Mouse (Mus musculus): ENCODE measurements around the gene Tesmin. TPM values are rescaled to one million over a fixed set of nuclear protein-coding genes. Genes with fewer than 3 reads are reported as not detected.
A peak's percentile ranks its signal among the peaks of the same experiment; 100 is the strongest.

Gene Tesmin
- polyA plus RNA-seq (2015; fragmentation: Nextera tagmentation; extraction: Ambion mirVana): 0.40 and 0.51 TPM in 2 replicates

DNA sequence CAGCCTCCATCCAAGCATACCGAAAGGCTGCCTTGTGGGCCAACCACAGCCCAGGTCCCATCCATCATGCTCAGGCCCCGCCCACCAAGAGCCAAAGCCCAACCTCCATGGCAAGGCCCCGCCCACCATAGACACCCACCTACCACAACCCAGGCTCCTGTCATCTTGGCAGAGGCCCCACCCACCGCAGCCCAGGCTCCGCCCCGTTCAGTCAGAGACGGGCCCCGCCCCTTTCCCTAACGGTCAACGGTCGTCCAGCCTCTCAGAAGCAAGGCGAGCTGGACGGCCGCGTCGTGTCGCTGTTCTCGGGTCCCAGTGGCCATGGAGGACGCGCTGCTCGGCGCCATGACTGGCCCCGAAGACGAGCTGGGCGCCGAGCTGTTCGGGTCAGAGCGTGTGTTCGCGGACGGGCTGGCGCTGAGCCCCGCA is at the start of gene Tesmin:
Gene Tesmin (plus strand): TSS at position 229 of the 429 bp plus-strand sequence.
- peaks cover 4% of the 10 kb centered on the region; the same call in 1 of the 2 replicates for H3K9me3 ChIP-seq (ENCODE audit: control insufficient read depth, low read length)
- peak within 1 kb of the TSS; percentile 97 for H3K4me2 ChIP-seq (ENCODE audit: low read depth, low read length)
- 2% methylated on average over 24 of the region's 33 CpGs for WGBS
- ATAC-seq (ENCODE audit: low read depth): peak; percentile 87
- H3K27ac ChIP-seq (ENCODE audit: low read length): no peak within 1 kb of the TSS
- H3K27me3 ChIP-seq (ENCODE audit: control insufficient read depth, insufficient read depth, low read depth, low read length): no peaks in the 10 kb centered on the region
- 0 out of 2 replicates have a peak, but pooled peaks cover 6% of the 10 kb centered on the region for H3K36me3 ChIP-seq (ENCODE audit: control insufficient read depth, insufficient read depth, low read length)
- peaks cover 6% of the 10 kb centered on the region for H3K4me1 ChIP-seq (replicated peaks; ENCODE audit: control insufficient read depth, insufficient read depth, low read length)
- H3K4me3 ChIP-seq (ENCODE audit: low read length): peak within 1 kb of the TSS; percentile 54
- H3K9ac ChIP-seq (ENCODE audit: low read length): peak within 1 kb of the TSS; percentile 68

DNA sequence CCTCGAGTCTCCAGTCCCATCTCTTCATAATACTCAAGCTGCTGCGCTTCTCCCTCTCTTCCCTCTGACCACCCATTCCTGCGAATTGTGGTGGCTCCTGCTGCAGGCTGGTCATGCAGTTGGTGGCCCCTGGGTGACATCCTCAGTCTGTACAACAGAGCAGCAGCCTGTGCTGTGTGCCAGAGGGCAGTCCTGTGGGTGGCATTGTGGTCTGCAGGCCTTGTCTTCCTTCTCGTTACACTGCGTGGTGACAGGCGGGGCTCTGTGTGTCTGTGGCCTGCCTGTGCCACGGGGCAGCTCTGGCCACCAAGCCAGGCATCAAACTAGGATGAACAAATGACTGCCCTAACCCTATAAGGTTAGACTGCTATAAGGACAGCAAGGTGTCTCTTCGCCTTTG is 49.5 kb upstream of the Tesmin start:
- Histone ChIP-seq H3K4me1 (replicated peaks; ENCODE audit: control insufficient read depth, insufficient read depth, low read length) (no peaks in the 10 kb centered on the region), H3K9ac (ENCODE audit: low read length) (no peak overlapping the region), H3K36me3 (ENCODE audit: control insufficient read depth, insufficient read depth, low read length) (no peaks in the 10 kb centered on the region), H3K9me3 (ENCODE audit: control insufficient read depth, low read length) (no peaks in the 10 kb centered on the region), H3K27ac (ENCODE audit: low read length) (no peak overlapping the region), H3K4me3 (ENCODE audit: low read length) (no peak overlapping the region), H3K4me2 (ENCODE audit: low read depth, low read length) (no peak overlapping the region), H3K27me3 (ENCODE audit: control insufficient read depth, insufficient read depth, low read depth, low read length) (no peaks in the 10 kb centered on the region)
- ATAC-seq (ENCODE audit: low read depth): no peak
- 76% methylated on average over 8 of the region's 8 CpGs for WGBS

DNA sequence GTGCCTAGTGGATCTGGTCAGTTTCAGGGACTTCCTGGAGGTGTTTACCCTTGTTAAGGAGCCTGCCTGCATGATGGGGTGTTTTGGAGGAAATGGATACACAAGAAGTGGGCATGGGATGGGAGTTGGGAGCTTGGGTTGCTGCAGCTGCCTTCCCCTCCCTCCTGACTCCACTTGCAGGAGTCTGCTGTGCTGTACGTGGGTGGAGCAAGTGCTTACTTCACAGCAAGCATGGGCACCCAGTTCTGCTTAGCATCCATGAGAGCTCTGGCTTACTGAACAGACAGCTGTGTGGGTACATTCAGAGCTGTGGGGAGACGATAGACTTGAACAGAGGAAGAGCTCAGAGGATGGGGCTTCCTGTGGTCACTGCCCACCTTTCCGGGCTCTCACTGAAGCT is 47.6 kb upstream of the Tesmin start:
- no peak overlapping the region for H3K4me3 ChIP-seq (ENCODE audit: low read length)
- no peak for ATAC-seq (ENCODE audit: low read depth)
- H3K27ac ChIP-seq (ENCODE audit: low read length): no peak overlapping the region
- WGBS: 64% methylated on average over 3 of the region's 3 CpGs
- no peak overlapping the region for H3K9ac ChIP-seq (ENCODE audit: low read length)
- no peaks in the 10 kb centered on the region for H3K27me3 ChIP-seq (ENCODE audit: control insufficient read depth, insufficient read depth, low read depth, low read length)
- no peak overlapping the region for H3K4me2 ChIP-seq (ENCODE audit: low read depth, low read length)
- no peaks in the 10 kb centered on the region for H3K4me1 ChIP-seq (replicated peaks; ENCODE audit: control insufficient read depth, insufficient read depth, low read length)
- no peaks in the 10 kb centered on the region for H3K36me3 ChIP-seq (ENCODE audit: control insufficient read depth, insufficient read depth, low read length)
- no peaks in the 10 kb centered on the region for H3K9me3 ChIP-seq (ENCODE audit: control insufficient read depth, low read length)

DNA sequence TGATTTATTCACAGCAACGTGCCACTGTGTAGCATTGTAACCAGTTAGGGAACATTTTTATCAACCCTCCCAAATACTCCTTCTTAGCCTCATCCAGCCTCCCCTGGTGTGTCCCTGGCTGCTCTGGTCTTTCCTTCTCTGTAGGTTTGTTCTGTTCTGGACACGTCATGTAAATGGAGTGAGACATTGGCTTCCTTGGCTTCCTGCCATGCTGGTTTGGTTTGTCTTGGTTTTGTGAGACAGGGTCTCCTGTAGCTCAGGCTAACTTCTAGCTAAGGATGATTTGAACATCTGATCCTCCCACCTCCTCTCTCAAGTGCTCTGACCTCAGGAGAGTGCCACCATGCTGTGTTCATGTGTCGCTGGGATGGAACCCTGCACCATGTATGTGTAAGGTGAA is 44.7 kb upstream of the Tesmin start:
- no peaks in the 10 kb centered on the region for H3K27me3 ChIP-seq (ENCODE audit: control insufficient read depth, insufficient read depth, low read depth, low read length)
- no peak overlapping the region for H3K9ac ChIP-seq (ENCODE audit: low read length)
- no peak for ATAC-seq (ENCODE audit: low read depth)
- H3K4me2 ChIP-seq (ENCODE audit: low read depth, low read length): no peak overlapping the region
- WGBS: 66% methylated on average over 3 of the region's 3 CpGs
- no peaks in the 10 kb centered on the region for H3K4me1 ChIP-seq (replicated peaks; ENCODE audit: control insufficient read depth, insufficient read depth, low read length)
- no peaks in the 10 kb centered on the region; the same call in 1 of the 2 replicates for H3K36me3 ChIP-seq (ENCODE audit: control insufficient read depth, insufficient read depth, low read length)
- H3K4me3 ChIP-seq (ENCODE audit: low read length): no peak overlapping the region
- H3K9me3 ChIP-seq (ENCODE audit: control insufficient read depth, low read length): no peaks in the 10 kb centered on the region
- no peak overlapping the region for H3K27ac ChIP-seq (ENCODE audit: low read length)

DNA sequence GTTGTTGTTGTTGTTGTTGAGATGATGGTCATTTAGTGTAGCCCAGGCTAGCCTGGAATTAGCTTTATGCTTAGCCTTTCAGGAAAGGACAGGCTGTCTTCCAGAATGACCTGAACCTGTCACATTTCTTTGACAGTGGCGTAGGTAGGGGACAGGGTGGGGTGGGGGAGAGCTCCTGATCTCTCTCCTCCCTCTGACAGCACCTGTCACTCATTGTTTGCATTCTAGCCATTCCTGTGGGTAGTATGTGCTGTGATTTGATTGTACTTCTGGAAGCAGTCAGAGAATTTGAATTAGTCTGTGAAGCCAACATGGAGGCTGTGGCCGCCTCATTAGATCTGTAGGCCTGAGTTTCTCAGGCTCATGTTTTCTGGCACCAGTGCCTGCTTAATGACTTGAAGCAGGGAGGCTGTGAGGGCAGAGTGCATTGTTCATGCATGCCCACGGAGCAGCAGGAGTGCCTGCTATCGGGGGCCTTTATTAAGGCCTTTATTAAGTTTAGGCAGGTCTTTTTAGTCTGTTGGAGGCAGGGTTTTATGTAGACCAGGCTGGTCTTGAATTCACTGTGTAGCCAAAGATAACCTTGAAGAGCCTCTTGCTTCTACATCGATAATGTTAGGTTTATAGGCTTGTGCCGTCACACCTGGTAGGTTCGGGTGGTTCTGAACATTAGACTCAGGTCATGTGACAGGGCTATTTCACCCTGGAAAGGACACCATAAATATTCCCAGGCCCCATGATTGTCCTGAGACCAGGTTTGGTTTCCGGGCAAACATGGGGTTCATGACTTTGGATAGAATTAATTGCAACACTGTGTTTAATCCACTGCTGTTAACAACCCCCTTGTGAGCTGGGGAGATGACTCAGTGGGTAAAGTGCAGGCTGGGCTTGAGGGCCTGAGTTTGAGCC is 43.8 kb upstream of the Tesmin start:
- 83% methylated on average over 8 of the region's 8 CpGs for WGBS
- no peaks in the 10 kb centered on the region for H3K27me3 ChIP-seq (ENCODE audit: control insufficient read depth, insufficient read depth, low read depth, low read length)
- ATAC-seq (ENCODE audit: low read depth): no peak
- no peak overlapping the region for H3K27ac ChIP-seq (ENCODE audit: low read length)
- H3K4me2 ChIP-seq (ENCODE audit: low read depth, low read length): no peak overlapping the region
- no peaks in the 10 kb centered on the region for H3K4me1 ChIP-seq (replicated peaks; ENCODE audit: control insufficient read depth, insufficient read depth, low read length)
- no peaks in the 10 kb centered on the region; the same call in 1 of the 2 replicates for H3K36me3 ChIP-seq (ENCODE audit: control insufficient read depth, insufficient read depth, low read length)
- no peaks in the 10 kb centered on the region for H3K9me3 ChIP-seq (ENCODE audit: control insufficient read depth, low read length)
- no peak overlapping the region for H3K4me3 ChIP-seq (ENCODE audit: low read length)
- no peak overlapping the region for H3K9ac ChIP-seq (ENCODE audit: low read length)

DNA sequence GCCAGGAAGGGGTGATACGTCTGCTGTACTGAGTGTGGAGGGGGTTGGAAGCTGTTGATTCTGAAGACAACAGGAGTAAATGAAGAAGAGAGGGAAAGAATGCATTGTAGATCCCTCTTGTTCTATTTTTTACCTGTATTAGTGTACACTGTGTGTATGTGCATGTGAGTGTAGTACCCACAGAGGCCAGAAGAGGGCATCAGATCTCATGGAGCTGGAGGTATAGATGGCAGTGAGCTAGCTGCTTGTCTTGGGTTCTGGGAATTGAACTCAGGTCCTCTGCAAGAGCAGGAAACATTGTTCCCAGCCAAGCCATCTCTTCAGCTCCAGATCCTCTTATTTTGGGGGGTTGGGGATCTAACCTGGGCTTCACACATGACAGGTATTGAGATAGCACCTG is 40.9 kb upstream of the Tesmin start:
- Histone ChIP-seq H3K9me3 (ENCODE audit: control insufficient read depth, low read length) (no peaks in the 10 kb centered on the region), H3K4me3 (ENCODE audit: low read length) (no peak overlapping the region), H3K4me1 (replicated peaks; ENCODE audit: control insufficient read depth, insufficient read depth, low read length) (peaks cover 2% of the 10 kb centered on the region; the same call in 1 of the 2 replicates), H3K27ac (ENCODE audit: low read length) (no peak overlapping the region), H3K36me3 (ENCODE audit: control insufficient read depth, insufficient read depth, low read length) (no peaks in the 10 kb centered on the region; the same call in 1 of the 2 replicates), H3K4me2 (ENCODE audit: low read depth, low read length) (no peak overlapping the region), H3K9ac (ENCODE audit: low read length) (no peak overlapping the region), H3K27me3 (ENCODE audit: control insufficient read depth, insufficient read depth, low read depth, low read length) (no peaks in the 10 kb centered on the region)
- 95% methylated on average over 1 of the region's 1 CpGs for WGBS
- no peak for ATAC-seq (ENCODE audit: low read depth)

DNA sequence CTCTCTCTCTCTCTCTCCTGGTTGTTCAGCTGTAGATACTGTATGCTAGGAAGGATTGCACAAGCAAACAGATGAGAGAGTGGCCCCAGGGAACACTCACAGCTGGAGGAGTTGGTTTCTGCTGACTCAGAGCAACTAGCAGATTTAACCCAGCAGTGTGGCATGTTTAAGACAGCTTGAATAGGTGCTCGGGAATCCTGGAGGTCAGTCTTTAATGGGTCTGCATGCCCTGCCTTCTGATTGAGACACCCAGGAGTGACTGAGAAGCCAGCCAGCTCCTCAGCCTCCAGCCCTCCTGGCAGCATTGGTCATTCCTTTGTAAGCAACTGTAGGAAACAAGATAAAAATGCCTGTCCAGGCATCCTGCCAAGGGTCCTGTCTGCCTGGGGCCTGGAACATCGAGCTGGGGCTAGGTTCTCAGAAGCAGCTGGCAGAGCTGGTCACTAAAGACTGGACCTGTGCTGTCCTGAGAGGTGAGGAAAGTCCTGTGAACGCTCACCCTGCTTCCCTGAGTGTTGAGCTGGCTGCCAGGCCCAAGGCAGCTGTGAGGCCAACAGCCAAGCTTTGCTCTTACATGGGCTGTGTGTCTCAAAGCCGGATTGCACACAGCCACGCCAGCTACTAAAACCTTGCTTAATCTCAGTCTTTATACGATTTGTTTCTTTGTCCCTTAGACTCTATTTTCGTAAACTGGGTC is 35.1 kb upstream of the Tesmin start:
- ATAC-seq (ENCODE audit: low read depth): peak; percentile 91
- WGBS: 40% methylated on average over 7 of the region's 7 CpGs
- H3K4me1 ChIP-seq (replicated peaks; ENCODE audit: control insufficient read depth, insufficient read depth, low read length): peaks cover 5% of the 10 kb centered on the region; the same call in 1 of the 2 replicates

DNA sequence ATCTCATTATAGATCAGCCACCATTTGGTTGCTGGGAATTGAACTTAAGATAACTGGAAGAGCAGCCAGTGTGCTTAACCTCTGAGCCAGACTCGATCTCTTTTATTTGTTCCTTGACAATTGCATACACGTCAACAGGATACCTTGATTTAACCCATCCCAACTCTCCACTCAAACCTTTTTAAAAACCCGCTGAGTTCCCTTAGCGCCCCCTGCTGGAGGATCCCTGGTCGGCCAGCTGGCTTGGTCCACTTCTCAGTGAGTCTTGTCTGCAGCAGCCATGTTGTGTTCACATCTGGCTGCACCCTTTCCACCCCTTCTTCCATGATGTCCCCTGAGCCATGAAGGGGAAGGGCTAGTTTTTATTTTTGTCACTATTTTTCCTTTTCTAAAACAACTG is 33.6 kb upstream of the Tesmin start:
- Histone ChIP-seq H3K4me1 (replicated peaks; ENCODE audit: control insufficient read depth, insufficient read depth, low read length) (peaks cover 5% of the 10 kb centered on the region; the same call in 1 of the 2 replicates), H3K27me3 (ENCODE audit: control insufficient read depth, insufficient read depth, low read depth, low read length) (no peaks in the 10 kb centered on the region), H3K4me2 (ENCODE audit: low read depth, low read length) (no peak overlapping the region), H3K9ac (ENCODE audit: low read length) (no peak overlapping the region), H3K36me3 (ENCODE audit: control insufficient read depth, insufficient read depth, low read length) (peaks cover 5% of the 10 kb centered on the region; the same call in 1 of the 2 replicates), H3K27ac (ENCODE audit: low read length) (no peak overlapping the region), H3K4me3 (ENCODE audit: low read length) (no peak overlapping the region), H3K9me3 (ENCODE audit: control insufficient read depth, low read length) (no peaks in the 10 kb centered on the region)
- 76% methylated on average over 5 of the region's 5 CpGs for WGBS
- no peak for ATAC-seq (ENCODE audit: low read depth)

More for the DNA sequence above, 35.1 kb upstream of the Tesmin start:
- no peaks in the 10 kb centered on the region for H3K9me3 ChIP-seq (ENCODE audit: control insufficient read depth, low read length)
- no peak overlapping the region for H3K4me3 ChIP-seq (ENCODE audit: low read length)
- H3K36me3 ChIP-seq (ENCODE audit: control insufficient read depth, insufficient read depth, low read length): peaks cover 5% of the 10 kb centered on the region; the same call in 1 of the 2 replicates
- no peak overlapping the region for H3K4me2 ChIP-seq (ENCODE audit: low read depth, low read length)
- peak overlapping the region; percentile 82 for H3K27ac ChIP-seq (ENCODE audit: low read length)
- H3K27me3 ChIP-seq (ENCODE audit: control insufficient read depth, insufficient read depth, low read depth, low read length): no peaks in the 10 kb centered on the region
- no peak overlapping the region for H3K9ac ChIP-seq (ENCODE audit: low read length)

DNA sequence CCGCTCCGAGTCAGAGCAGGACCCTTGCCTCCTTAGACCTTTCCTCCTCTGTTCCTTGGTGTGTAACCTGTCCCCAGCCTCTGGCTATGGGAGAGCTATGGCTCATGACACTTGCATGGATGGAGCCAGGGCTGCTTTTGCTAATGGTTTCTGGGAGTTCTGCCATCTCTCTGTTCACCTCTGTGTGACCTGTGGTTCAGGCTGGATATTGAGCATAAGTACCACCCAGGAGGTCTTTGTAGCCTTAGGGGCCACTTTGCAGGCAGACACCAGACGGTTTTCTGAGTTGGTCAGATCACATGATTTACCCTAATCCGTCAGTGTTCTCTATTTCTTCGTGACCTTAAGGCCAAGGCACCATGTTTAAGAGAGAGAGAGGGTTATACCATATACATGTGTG is 32.1 kb upstream of the Tesmin start:
- no peak for ATAC-seq (ENCODE audit: low read depth)
- H3K27ac ChIP-seq (ENCODE audit: low read length): no peak overlapping the region
- H3K27me3 ChIP-seq (ENCODE audit: control insufficient read depth, insufficient read depth, low read depth, low read length): no peaks in the 10 kb centered on the region
- H3K36me3 ChIP-seq (ENCODE audit: control insufficient read depth, insufficient read depth, low read length): peaks cover 5% of the 10 kb centered on the region; the same call in 1 of the 2 replicates
- WGBS: 77% methylated on average over 5 of the region's 5 CpGs
- no peak overlapping the region for H3K4me2 ChIP-seq (ENCODE audit: low read depth, low read length)
- no peak overlapping the region for H3K9ac ChIP-seq (ENCODE audit: low read length)
- no peaks in the 10 kb centered on the region for H3K9me3 ChIP-seq (ENCODE audit: control insufficient read depth, low read length)
- no peak overlapping the region for H3K4me3 ChIP-seq (ENCODE audit: low read length)
- H3K4me1 ChIP-seq (replicated peaks; ENCODE audit: control insufficient read depth, insufficient read depth, low read length): peaks cover 5% of the 10 kb centered on the region; the same call in 1 of the 2 replicates

All from lung, embryonic 16.5 days (tissue).